24 mouse cellular contexts compared by ENCODE assay signal in genomic region chr11:108427191-108427590, GRCm38 (mm10). TPM values are rescaled to one million over a fixed set of nuclear protein-coding genes. Genes with fewer than 3 reads are reported as not detected.
DNase-seq lines count a peak whose midpoint lies in the region; ATAC-seq and TF ChIP-seq lines count a peak whose summit lies in the region.
"Had no signal": no experiment of that assay in that cellular context is flagged by ENCODE, and none has a peak within 500 bp of the region (broad histone marks: within the 10 kb centered on the region; RNA-seq: fewer than 3 reads in every experiment).

No protein-coding gene starts in this region.

- H3K4me1 ChIP-seq in limb, embryonic 14.5 days (ENCODE audit: control insufficient read depth, insufficient read depth, low read length), result 0 out of 2 replicates have a peak, but pooled peaks cover 2% of the 10 kb centered on the region
- peaks cover 29% of the 10 kb centered on the region for H3K4me1 ChIP-seq in limb, embryonic 10.5 days

- no peaks in the 10 kb centered on the region for H3K36me3 ChIP-seq in limb, embryonic 14.5 days (ENCODE audit: control insufficient read depth, insufficient read depth, low read length)
- no peaks in the 10 kb centered on the region for H3K36me3 ChIP-seq in limb, embryonic 10.5 days
- H3K36me3 ChIP-seq: embryonic facial prominence, embryonic 15.5 days; forebrain, embryonic 10.5 days; heart, embryonic 10.5 days; hindbrain, embryonic 13.5 days had no signal

- H3K27ac ChIP-seq in gastrocnemius, adult 2 months, result no peak overlapping the region
- H3K27ac ChIP-seq in limb, embryonic 14.5 days (replicated peaks; ENCODE audit: low read depth, low read length), result no peak overlapping the region
- no peak overlapping the region for H3K27ac ChIP-seq in limb, embryonic 10.5 days
- H3K27ac ChIP-seq: embryonic facial prominence, embryonic 15.5 days; forebrain, embryonic 10.5 days; heart, embryonic 10.5 days; hindbrain, embryonic 13.5 days; hindbrain, postnatal 0 days had no signal

- no peaks in the 10 kb centered on the region for H3K27me3 ChIP-seq in limb, embryonic 14.5 days (ENCODE audit: control insufficient read depth, insufficient read depth, low read length)
- peaks cover 10% of the 10 kb centered on the region; the same call in 1 of the 2 replicates for H3K27me3 ChIP-seq in limb, embryonic 10.5 days (ENCODE audit: low read depth, poor library complexity, severe bottlenecking)
- H3K27me3 ChIP-seq: Patski had no signal

- intact Hi-C loops in gastrocnemius, adult 2 months (cut with DNase I), result no loop called here

- no peak overlapping the region for H3K4me3 ChIP-seq in gastrocnemius, adult 2 months
- H3K4me3 ChIP-seq in limb, embryonic 14.5 days (replicated peaks; ENCODE audit: low read length), result no peak overlapping the region
- H3K4me3 ChIP-seq in limb, embryonic 10.5 days, result no peak overlapping the region
- H3K4me3 ChIP-seq: embryonic facial prominence, embryonic 15.5 days; erythroblast, embryonic 14.5 days; forebrain, embryonic 10.5 days; heart, embryonic 10.5 days; hindbrain, embryonic 13.5 days had no signal

- H3K4me2 ChIP-seq in limb, embryonic 14.5 days (replicated peaks; ENCODE audit: low read depth, low read length, severe bottlenecking), result no peak overlapping the region
- H3K4me2 ChIP-seq: embryonic facial prominence, embryonic 15.5 days; hindbrain, embryonic 13.5 days had no signal

- H3K9me3 ChIP-seq in limb, embryonic 14.5 days (ENCODE audit: control insufficient read depth, low read length), result no peaks in the 10 kb centered on the region
- no peaks in the 10 kb centered on the region for H3K9me3 ChIP-seq in limb, embryonic 10.5 days (replicated peaks)
- H3K9me3 ChIP-seq: embryonic facial prominence, embryonic 15.5 days; forebrain, embryonic 10.5 days; heart, embryonic 10.5 days; hindbrain, embryonic 13.5 days had no signal

- TF ChIP-seq CTCF in gastrocnemius, adult 2 months (IDR thresholded peaks at IDR 0.05), result no peak

- TF ChIP-seq POLR2A in limb, embryonic 14.5 days (IDR thresholded peaks at IDR 0.05; ENCODE audit: borderline replicate concordance, extremely low read depth, insufficient read depth, insufficient read length), result no peak

- WGBS in limb, embryonic 14.5 days, result 64% methylated on average over 6 of the region's 6 CpGs
- 73% methylated on average over 6 of the region's 6 CpGs for WGBS in limb, embryonic 10.5 days

- H3K9ac ChIP-seq in limb, embryonic 14.5 days (ENCODE audit: low read depth, low read length, severe bottlenecking), result no peak overlapping the region
- H3K9ac ChIP-seq: embryonic facial prominence, embryonic 15.5 days; hindbrain, embryonic 13.5 days had no signal

- peak; percentile 25 for DNase-seq in gastrocnemius, adult 2 months
- no peak for DNase-seq in gastrocnemius, postnatal 4 days (ENCODE audit: low spot score in 2 of 2)
- peak; percentile 15 for DNase-seq in limb, embryonic 14.5 days (ENCODE audit: low spot score)
- DNase-seq in limb, embryonic 10.5 days (ENCODE audit: low spot score), result no peak
- peak; percentile 39 for DNase-seq in adipocyte (ENCODE audit: low spot score)
- no peak for DNase-seq in liver
- DNase-seq: adrenal gland, adult 2 months; cerebellum, adult 18-20 months; cerebellum, adult 9-11 months; cerebellum, postnatal 36 days; gastrocnemius, postnatal 10 days; heart, adult 18-20 months; heart, postnatal 14 days; kidney, adult 11 months had no signal

- no peak for ATAC-seq in limb, embryonic 14.5 days (ENCODE audit: low FRiP score, low read depth)
- ATAC-seq: activated CD4-positive, CD25-positive, alpha-beta regulatory T cell, adult 4 months; forebrain, embryonic 14.5 days; hindbrain, postnatal 0 days; Patski had no signal

RNA-seq across cellular contexts. Expression of gene Cep112, which starts 2.2 kb away (rescaled TPM):
- total RNA-seq in gastrocnemius, adult 2 months (2021), result 1 to 10 TPM; 2.5 to 3.3 TPM
- 10 to 100 TPM; 20.0 to 21.3 TPM for total RNA-seq in gastrocnemius, postnatal 4 days (2021)
- polyA plus RNA-seq in limb, embryonic 14.5 days (2012; rRNA removed), result 7.3 and 9.0 TPM in 2 replicates
- 17.3 and 21.2 TPM in 2 replicates for polyA plus RNA-seq in limb, embryonic 14.5 days (2014; fragmentation: Nextera tagmentation; extraction: Ambion mirVana)
- 7.8 and 12.3 TPM in 2 replicates for polyA plus RNA-seq in limb, embryonic 10.5 days (2016; fragmentation: Nextera tagmentation; extraction: Ambion mirVana)
- total RNA-seq: MEL had no signal
- polyA plus RNA-seq: erythroblast, embryonic 14.5 days had no signal

Comparison
In these comparisons a context has a peak if more than half of its experiments do, and no peak if none do; other contexts are left out.
1. DNase-seq: peak in gastrocnemius, adult 2 months (single experiment), limb, embryonic 14.5 days (single experiment) and adipocyte (single experiment); none in gastrocnemius, postnatal 4 days (0 of 2), limb, embryonic 10.5 days (single experiment) and liver (single experiment).
2. RNA of gene Cep112, which starts 2.2 kb away (total RNA-seq): 20.0 to 21.3 TPM in gastrocnemius, postnatal 4 days; 2.5 to 3.3 TPM in gastrocnemius, adult 2 months; every median in the first group is over 4 times any median in the second.